Mouse (Mus musculus): Measurements from ENCODE around the gene Rpp14.
A peak's percentile ranks its signal among the peaks of the same experiment; 100 is the strongest.

The Rpp14 gene

GRCm38 (mm10) chr14:8080165-8080679, at the start of gene Rpp14:
Gene Rpp14, plus strand, starts transcription at chr14:8080367.
- peak; percentile 96 for DNase-seq

GRCm38 (mm10) chr14:8030535-8030934, 49.6 kb upstream of the Rpp14 start:
- peak; percentile 61 for DNase-seq

DNA sequence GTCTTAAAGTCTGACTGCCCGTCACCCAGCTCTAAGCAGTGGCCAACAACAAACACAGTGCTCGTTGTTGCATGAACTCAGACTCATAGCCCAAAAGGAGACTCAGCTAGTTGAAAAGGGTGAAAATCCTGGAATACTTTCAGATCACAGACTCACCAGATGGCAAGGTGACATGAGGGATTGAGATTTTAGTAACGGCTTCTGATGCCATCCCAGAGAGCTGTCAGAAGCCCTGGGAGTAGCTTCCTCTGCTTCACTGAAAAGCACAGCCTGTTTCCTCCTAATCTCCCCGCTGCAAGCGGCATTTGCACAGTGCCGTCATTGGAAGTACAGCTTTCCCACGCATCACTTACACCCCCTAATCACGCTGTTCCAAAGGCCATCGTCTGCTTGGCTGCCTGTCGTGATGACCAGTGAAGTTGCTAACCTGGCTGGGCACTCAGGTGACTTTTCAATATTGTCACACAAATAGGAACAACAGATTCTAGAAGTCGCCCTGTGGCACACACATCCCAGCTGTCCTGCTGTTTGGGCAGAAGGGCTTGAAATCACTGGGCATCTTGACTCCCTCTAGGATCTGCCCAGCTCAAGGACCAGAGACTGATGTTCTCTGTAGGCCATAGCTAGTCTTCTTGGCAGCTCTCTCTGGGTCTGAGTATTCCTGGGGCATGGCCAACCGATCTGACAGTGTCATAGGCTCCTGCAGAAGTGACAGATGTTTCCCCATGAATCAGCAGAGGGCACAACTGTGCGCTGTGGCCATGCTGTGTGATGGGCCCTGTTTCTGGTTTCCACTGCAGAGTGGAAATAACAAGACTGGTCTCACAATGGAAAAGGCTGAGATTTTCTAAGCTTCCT, 47.9 kb upstream of the Rpp14 start:
- DNase-seq, result no peak

GRCm38 (mm10) chr14:8034561-8034960, 45.6 kb upstream of the Rpp14 start:
- no peak for DNase-seq

DNA sequence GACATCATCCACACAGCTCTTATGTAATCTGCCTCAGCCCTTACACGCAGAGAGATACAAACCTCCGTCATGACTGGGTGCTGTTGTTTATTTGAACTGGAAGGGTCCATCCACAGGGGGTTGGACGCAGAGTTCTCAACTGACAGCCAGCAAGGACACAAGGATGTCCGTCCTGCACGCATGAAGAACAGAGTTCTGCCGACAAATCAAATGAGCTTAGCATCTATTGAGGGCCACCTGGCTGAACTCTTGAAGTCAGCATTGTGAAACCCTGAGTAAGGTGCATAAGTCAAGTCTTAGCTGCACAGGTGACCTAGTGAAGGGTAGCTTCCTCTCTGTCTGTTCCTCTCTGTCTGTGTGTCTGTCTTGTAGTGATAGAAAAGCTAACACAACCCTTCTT, 44.2 kb upstream of the Rpp14 start:
- DNase-seq, result no peak

DNA sequence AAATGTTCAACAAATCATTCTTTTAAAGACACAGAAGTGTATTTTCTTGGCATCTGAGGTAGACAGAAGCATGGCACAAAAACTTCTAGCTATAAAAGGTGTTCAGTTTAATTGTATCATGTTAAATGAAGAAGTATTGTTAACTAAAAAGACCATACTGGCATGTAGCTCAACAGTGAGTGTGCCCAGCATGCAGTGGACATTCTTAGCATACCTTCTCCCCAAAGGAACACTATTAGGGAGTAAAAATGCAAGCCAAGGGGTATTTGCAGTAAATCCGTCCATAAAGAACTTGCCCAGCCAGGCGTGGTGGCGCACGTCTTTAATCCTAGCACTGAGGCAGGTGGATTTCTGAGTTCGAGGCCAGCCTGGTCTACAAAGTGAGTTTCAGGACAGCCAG, 43.8 kb upstream of the Rpp14 start:
- DNase-seq, result peak; percentile 20

GRCm38 (mm10) chr14:8038150-8038549, 42.0 kb upstream of the Rpp14 start:
- no peak for DNase-seq

DNA sequence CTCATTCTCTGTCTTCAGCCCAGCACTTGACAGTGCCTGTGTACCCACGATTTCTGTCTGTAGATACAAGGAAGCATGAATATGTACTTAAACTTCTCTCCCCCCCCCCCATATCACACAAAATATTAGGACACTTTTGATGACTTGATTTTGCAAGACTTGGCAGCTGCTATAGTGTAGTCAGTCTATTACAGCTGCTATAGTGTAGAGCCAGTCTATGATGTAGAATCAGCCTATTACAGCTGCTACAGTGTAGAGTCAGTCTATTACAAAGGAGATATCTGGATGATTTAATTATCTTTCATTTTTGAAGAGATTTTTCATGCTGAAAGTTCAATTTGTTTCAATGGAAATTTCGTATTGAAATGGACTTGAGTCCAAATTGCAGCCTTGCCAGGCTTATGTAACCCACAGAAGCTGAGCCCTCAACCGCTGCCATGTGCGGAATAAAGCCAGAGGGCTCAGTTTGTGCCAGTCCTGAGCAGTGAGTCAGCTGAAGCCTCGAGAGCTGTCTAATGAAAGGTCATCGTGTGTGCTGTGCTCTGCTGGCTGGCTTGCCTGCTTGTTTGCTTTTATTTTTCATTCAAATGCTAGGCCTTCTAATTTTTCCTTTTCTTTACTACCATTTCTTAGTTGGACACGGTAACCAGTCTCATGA, 41.2 kb upstream of the Rpp14 start:
- DNase-seq, result peak; percentile 54

- DNase-seq, result no peak
These were observed 40.0 kb upstream of the Rpp14 start for GRCm38 (mm10) chr14:8040179-8040578.

- no peak for DNase-seq
These were observed 39.1 kb upstream of the Rpp14 start for GRCm38 (mm10) chr14:8040911-8041678.

DNA sequence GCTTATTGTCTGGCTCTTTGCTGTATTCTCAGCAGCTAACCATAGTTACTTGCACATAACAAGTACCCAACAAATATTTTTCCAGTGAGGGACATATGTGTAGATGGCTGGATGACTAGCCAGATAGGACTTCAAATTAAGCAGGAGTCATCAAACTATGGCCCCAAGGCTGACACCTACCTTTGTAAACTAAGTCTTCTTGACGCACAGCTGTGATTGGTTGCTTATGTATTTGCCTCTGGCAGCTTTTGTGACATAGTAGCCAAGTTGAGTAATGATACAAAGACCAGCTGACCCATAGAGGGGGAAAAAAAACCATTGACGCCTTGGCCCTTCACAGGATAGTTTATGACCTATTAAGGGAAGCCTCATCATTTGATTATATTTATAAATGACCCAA, 38.0 kb upstream of the Rpp14 start:
- no peak for DNase-seq

- DNase-seq, result no peak
These were observed 37.6 kb upstream of the Rpp14 start for GRCm38 (mm10) chr14:8042577-8042976.

GRCm38 (mm10) chr14:8044330-8044729, 35.8 kb upstream of the Rpp14 start:
- peak; percentile 43 for DNase-seq

DNA sequence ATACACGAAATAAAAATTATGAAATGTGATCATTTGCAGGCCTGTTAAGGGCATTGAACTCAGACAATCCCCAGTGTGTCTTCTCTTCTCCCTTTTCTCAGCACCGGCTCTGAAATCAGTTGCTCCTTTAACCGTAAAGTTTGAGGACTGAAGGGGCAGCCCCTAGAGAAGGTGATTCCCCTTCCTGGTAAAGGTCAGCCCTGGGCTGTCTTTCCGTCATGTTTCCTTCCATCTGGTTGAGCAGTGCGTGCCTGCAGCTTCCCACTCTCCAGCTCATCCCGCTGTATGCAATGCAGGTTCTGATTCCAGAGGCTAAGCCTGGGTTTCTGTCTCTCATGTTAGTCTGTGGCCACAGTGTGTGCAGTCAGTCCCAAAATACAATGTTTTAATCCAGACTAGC, 35.4 kb upstream of the Rpp14 start:
- no peak for DNase-seq

DNA sequence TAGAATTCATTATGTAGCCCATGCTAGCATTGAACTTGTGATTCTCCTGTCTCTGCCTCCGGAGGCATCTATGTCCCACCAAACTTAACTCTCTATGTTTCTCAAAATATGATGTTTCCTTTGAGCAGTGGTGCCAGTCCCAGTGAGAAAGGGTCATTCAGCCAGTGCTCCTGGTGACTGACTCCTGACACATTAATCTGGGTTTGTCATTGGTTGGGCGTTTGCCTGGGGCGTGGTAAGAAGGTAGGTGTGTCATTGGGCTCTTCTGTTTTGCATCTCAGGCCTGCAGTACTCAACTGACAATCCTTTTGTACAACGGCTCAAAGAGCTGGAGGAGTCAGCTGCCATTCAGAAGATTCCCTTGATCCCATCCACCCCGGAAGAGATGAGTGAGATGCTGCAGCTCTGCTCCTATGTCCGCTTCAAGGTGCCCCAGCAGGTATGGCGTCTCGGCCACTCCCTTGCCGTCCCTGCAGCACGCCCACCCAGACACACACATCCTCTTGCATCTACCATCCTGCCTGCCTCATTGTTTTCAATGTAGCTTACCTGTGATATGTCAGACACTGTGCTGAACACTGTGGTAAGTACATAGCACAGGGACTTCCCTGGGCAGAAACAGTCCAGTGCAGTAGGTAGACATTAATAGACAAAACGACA, 34.9 kb upstream of the Rpp14 start:
- no peak for DNase-seq

DNA sequence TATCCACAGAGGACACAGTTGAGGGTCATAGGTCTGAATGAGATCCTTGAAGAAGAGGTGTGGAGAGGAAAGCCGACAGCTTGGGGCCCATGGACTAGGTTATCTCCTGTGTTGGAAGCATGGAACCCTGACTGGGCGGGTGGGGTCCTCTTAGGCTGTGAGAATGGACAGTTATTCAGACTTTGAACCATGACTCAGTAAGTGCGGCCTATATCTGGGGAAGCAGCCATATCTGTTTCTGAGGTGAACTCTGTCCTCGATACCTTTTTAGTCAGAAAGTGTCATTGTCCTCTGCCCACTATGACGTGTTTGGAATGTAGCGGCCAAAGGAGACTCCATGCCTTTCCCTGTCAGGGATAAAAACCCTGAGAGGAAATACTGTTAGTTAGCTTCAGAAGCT, 33.3 kb upstream of the Rpp14 start:
- DNase-seq, result no peak

DNA sequence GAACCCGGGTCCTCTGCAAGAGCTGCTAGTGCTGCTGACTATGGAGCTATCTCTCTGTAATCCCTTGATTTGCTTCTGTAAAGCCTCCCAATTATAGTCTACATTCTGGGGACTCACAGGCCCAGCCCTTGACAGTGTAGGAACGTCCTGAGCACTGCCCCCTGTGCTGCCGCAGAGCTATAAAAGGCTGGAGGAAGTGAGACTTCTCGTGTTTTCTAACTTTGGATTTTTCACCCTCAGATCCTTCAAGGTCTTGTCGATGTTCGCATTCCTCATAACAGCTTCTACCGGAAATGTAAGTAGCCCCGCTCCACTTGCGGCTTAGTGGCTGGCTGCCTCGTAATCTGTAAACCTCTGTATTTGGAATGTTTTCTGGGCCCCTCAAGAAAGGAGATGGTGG, 30.8 kb upstream of the Rpp14 start:
- DNase-seq, result no peak

- no peak for DNase-seq
These were observed 28.3 kb upstream of the Rpp14 start for GRCm38 (mm10) chr14:8051869-8052268.

GRCm38 (mm10) chr14:8052661-8053060, 27.5 kb upstream of the Rpp14 start:
- DNase-seq, result no peak

DNA sequence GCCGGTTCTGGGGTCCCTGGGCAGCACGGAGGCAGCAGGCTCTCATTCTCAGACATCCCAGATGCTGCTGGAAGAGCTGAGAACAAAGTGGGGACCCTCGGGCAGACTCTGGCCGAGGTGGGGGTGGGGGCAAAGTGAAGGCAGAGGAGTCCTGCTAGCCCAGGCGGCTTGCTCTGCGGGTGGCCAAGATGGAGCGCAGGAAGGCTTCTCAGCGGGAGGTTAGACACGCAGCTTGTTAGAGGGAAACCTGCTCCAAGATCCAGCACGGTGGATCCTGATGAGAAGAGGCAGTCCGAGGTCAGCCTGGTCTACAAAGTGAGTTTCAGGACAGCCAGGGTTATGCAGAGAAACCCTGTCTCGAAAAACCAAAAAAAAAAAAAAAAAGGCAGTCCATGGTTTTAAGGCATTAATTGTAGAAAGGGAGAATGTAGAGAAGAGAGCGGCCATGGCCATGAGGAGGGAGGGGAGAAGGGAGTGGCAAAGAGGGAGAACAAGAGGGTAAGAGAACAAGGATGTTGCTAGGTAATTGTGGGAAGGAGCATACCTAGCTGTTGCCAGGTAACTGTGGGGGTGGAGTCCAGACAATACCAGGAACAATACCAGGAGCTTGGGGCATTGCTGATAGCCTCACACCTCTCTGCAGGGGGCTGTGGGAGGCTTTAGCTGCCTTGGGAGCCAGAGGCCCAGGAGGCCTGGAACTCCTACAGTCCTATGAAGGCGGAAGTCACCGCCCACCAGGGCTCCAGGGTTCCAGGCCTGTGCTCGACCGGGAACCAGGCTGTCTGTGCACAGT, 25.7 kb upstream of the Rpp14 start:
- DNase-seq, result no peak

DNA sequence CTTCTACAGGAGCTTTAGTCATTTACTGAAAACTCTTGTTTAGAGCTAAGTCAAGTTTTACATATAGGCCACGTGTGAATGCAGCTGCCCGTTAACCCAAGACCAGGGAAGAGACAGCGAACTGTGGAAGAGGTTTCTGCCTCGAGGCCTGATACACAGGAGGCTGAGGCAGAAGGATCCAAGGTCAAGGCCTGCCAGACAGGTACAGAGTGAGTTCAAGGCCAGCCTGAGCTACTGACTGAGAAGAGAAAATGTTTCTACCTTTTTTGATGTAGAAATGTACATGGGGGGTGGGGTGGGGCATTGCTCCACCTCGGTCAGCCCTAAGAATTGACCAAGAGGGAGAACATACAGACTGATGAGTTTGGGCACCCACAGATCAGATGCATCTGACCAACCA, 24.1 kb upstream of the Rpp14 start:
- DNase-seq, result no peak

DNA sequence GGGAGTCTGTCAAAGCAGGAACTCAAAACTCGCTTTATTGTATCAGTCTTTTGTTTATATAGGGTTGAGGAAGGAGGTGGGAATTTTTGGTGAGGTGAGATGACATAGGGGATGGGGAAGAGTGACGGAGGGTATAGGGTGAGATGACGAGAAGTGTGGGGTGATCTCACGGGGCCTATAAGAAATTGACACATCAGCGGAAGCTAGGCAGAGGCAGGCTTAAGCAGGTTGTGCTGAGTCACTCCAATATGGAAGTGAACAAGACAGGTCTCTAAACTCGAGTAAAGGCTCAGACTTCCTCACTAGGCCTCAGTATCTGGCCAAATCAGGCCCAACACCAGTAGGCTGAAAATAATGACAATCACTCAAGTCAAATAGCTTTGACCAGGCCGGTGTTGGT, 20.2 kb upstream of the Rpp14 start:
- no peak for DNase-seq

Data from kidney, postnatal 14 days (tissue).